Mouse (Mus musculus): Measurements from ENCODE around the gene 3110009E18Rik. TPM values are rescaled to one million over a fixed set of nuclear protein-coding genes. Genes with fewer than 3 reads are reported as not detected.
"Not testable (repeated sequence)": the region's sequence is repeated elsewhere in the genome, so short reads cannot be mapped to it uniquely, and the experiment has no call there.

Gene 3110009E18Rik
- polyA plus RNA-seq, 1 experiment from 2014 or later: 11.7 TPM

GRCm38 (mm10) chr1:120082957-120083585 lies 37.9 kb upstream of the 3110009E18Rik start:
- no peak overlapping the region for H3K27ac ChIP-seq (ENCODE audit: low read length)
- ATAC-seq (replicated peaks; ENCODE audit: extremely low read depth, insufficient read depth, low FRiP score): peak; percentile 61; the same call in 1 of the 2 replicates
- H3K27me3 ChIP-seq (ENCODE audit: control insufficient read depth, insufficient read depth, low read length): no peaks in the 10 kb centered on the region
- H3K9ac ChIP-seq (ENCODE audit: low read length): peak overlapping the region; percentile 27; the same call in 1 of the 2 replicates
- peaks cover 14% of the 10 kb centered on the region for H3K4me1 ChIP-seq (ENCODE audit: control insufficient read depth, insufficient read depth, low read length)
- H3K36me3 ChIP-seq (ENCODE audit: control insufficient read depth, insufficient read depth): no peaks in the 10 kb centered on the region
- H3K4me3 ChIP-seq (ENCODE audit: low read length): no peak overlapping the region
- H3K4me2 ChIP-seq (ENCODE audit: low read depth, low read length): peak overlapping the region; percentile 8; the same call in 1 of the 2 replicates
- no peaks in the 10 kb centered on the region for H3K9me3 ChIP-seq (replicated peaks; ENCODE audit: control insufficient read depth, low read length)
- WGBS: 20% methylated on average over 7 of the region's 7 CpGs

GRCm38 (mm10) chr1:120083921-120084517 lies 37.0 kb upstream of the 3110009E18Rik start:
- H3K27me3 ChIP-seq (ENCODE audit: control insufficient read depth, insufficient read depth, low read length): no peaks in the 10 kb centered on the region
- H3K9me3 ChIP-seq (replicated peaks; ENCODE audit: control insufficient read depth, low read length): no peaks in the 10 kb centered on the region
- no peak for ATAC-seq (replicated peaks; ENCODE audit: extremely low read depth, insufficient read depth, low FRiP score)
- WGBS: 31% methylated on average over 5 of the region's 5 CpGs
- no peak overlapping the region for H3K27ac ChIP-seq (ENCODE audit: low read length)
- H3K4me2 ChIP-seq (ENCODE audit: low read depth, low read length): no peak overlapping the region
- no peak overlapping the region for H3K9ac ChIP-seq (ENCODE audit: low read length)
- no peaks in the 10 kb centered on the region for H3K36me3 ChIP-seq (ENCODE audit: control insufficient read depth, insufficient read depth)
- peaks cover 14% of the 10 kb centered on the region for H3K4me1 ChIP-seq (ENCODE audit: control insufficient read depth, insufficient read depth, low read length)
- H3K4me3 ChIP-seq (ENCODE audit: low read length): no peak overlapping the region

DNA sequence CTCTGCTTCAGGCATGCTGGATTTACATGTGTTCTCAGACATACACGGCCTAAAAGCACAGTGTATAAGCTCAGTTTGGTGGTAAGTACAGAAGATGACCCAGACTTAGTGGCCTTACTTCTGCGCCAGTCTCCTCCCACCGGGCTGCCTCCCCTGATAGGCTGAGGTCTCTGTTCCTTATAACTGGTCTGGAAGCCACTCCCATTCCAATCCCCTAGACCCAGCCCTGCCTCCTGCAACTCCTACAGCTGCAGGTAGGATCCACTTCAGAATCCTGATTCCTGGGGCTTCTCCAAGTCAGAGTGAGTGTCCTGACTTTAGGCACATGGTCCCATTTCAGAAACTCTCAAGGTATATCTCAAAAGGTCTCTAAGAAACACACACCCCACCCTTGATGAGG lies 35.3 kb upstream of the 3110009E18Rik start:
- Histone ChIP-seq H3K9me3 (replicated peaks; ENCODE audit: control insufficient read depth, low read length) (no peaks in the 10 kb centered on the region), H3K36me3 (ENCODE audit: control insufficient read depth, insufficient read depth) (no peaks in the 10 kb centered on the region), H3K27ac (ENCODE audit: low read length) (no peak overlapping the region), H3K4me1 (ENCODE audit: control insufficient read depth, insufficient read depth, low read length) (peaks cover 14% of the 10 kb centered on the region), H3K27me3 (ENCODE audit: control insufficient read depth, insufficient read depth, low read length) (no peaks in the 10 kb centered on the region), H3K4me2 (ENCODE audit: low read depth, low read length) (no peak overlapping the region), H3K9ac (ENCODE audit: low read length) (no peak overlapping the region), H3K4me3 (ENCODE audit: low read length) (no peak overlapping the region)
- 60% methylated on average over 3 of the region's 3 CpGs for WGBS
- ATAC-seq (replicated peaks; ENCODE audit: extremely low read depth, insufficient read depth, low FRiP score): no peak

DNA sequence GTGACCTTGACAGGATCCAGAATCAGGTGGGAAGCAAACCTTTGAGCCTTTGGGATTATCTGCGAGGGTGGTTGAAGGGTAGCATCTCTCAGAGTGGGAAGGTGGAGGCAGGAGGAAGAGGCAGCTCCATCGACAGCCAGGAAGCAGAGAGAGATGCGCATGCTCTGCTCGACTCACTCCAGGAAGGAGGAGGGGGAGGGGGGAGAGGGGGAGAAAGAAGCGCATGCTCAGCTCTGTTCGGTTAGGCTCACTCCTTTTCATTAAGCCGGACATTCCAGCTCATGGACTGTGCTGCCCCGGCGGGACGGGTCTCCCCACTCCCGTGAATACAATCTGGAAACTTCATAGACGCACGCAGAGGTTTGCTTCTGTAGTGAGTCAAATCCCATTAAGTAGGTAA lies 34.3 kb upstream of the 3110009E18Rik start:
- no peaks in the 10 kb centered on the region for H3K9me3 ChIP-seq (replicated peaks; ENCODE audit: control insufficient read depth, low read length)
- H3K9ac ChIP-seq (ENCODE audit: low read length): no peak overlapping the region
- H3K4me2 ChIP-seq (ENCODE audit: low read depth, low read length): no peak overlapping the region
- no peak for ATAC-seq (replicated peaks; ENCODE audit: extremely low read depth, insufficient read depth, low FRiP score)
- H3K27ac ChIP-seq (ENCODE audit: low read length): no peak overlapping the region
- no peaks in the 10 kb centered on the region for H3K36me3 ChIP-seq (ENCODE audit: control insufficient read depth, insufficient read depth)
- H3K4me3 ChIP-seq (ENCODE audit: low read length): no peak overlapping the region
- WGBS: 60% methylated on average over 13 of the region's 13 CpGs
- H3K27me3 ChIP-seq (ENCODE audit: control insufficient read depth, insufficient read depth, low read length): no peaks in the 10 kb centered on the region
- peaks cover 14% of the 10 kb centered on the region for H3K4me1 ChIP-seq (ENCODE audit: control insufficient read depth, insufficient read depth, low read length)

DNA sequence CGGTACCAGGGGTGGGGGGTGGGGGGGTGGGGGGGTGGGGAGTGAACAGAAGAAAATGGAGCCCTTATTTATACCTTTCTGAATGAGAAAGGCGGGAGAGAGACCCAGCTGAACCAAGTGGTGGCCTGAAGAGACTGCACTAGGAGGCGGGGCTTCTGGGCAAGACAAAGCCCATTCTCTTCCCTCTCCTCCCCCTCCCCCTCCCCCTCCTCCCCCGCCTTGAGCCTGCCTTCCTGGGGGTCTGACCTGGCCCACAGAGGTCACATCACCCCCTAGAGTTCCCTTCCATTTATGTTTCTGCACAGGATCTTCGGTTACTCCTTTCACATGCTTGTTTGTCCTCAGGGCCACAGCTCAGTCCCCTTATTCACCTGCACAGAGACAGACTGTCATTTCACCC lies 31.8 kb upstream of the 3110009E18Rik start:
- Histone ChIP-seq H3K4me2 (ENCODE audit: low read depth, low read length) (no peak overlapping the region), H3K9ac (ENCODE audit: low read length) (no peak overlapping the region), H3K36me3 (ENCODE audit: control insufficient read depth, insufficient read depth) (no peaks in the 10 kb centered on the region), H3K4me1 (ENCODE audit: control insufficient read depth, insufficient read depth, low read length) (peaks cover under 1% of the 10 kb centered on the region; the same call in 1 of the 2 replicates), H3K27ac (ENCODE audit: low read length) (no peak overlapping the region), H3K27me3 (ENCODE audit: control insufficient read depth, insufficient read depth, low read length) (no peaks in the 10 kb centered on the region), H3K9me3 (replicated peaks; ENCODE audit: control insufficient read depth, low read length) (no peaks in the 10 kb centered on the region), H3K4me3 (ENCODE audit: low read length) (no peak overlapping the region)
- ATAC-seq (replicated peaks; ENCODE audit: extremely low read depth, insufficient read depth, low FRiP score): no peak
- 44% methylated on average over 4 of the region's 5 CpGs for WGBS

- H3K9me3 ChIP-seq (replicated peaks; ENCODE audit: control insufficient read depth, low read length): no peaks in the 10 kb centered on the region
- no peaks in the 10 kb centered on the region for H3K36me3 ChIP-seq (ENCODE audit: control insufficient read depth, insufficient read depth)
- peak; percentile 56; the same call in 1 of the 2 replicates for ATAC-seq (replicated peaks; ENCODE audit: extremely low read depth, insufficient read depth, low FRiP score)
- H3K27ac ChIP-seq (ENCODE audit: low read length): peak overlapping the region; percentile 12; the same call in 1 of the 2 replicates
- H3K27me3 ChIP-seq (ENCODE audit: control insufficient read depth, insufficient read depth, low read length): no peaks in the 10 kb centered on the region
- 61% methylated on average over 8 of the region's 8 CpGs for WGBS
- no peaks in the 10 kb centered on the region for H3K4me1 ChIP-seq (ENCODE audit: control insufficient read depth, insufficient read depth, low read length)
- no peak overlapping the region for H3K9ac ChIP-seq (ENCODE audit: low read length)
- H3K4me3 ChIP-seq (ENCODE audit: low read length): no peak overlapping the region
- no peak overlapping the region for H3K4me2 ChIP-seq (ENCODE audit: low read depth, low read length)
Measured at GRCm38 (mm10) chr1:120090880-120091570, 30.0 kb upstream of the 3110009E18Rik start.

GRCm38 (mm10) chr1:120093482-120094134 lies 27.4 kb upstream of the 3110009E18Rik start:
- not testable (repeated sequence) for H3K4me3 ChIP-seq (ENCODE audit: low read length); H3K4me2 ChIP-seq (ENCODE audit: low read depth, low read length); H3K9me3 ChIP-seq (replicated peaks; ENCODE audit: control insufficient read depth, low read length); H3K4me1 ChIP-seq (ENCODE audit: control insufficient read depth, insufficient read depth, low read length); H3K27ac ChIP-seq (ENCODE audit: low read length); H3K36me3 ChIP-seq (ENCODE audit: control insufficient read depth, insufficient read depth); H3K27me3 ChIP-seq (ENCODE audit: control insufficient read depth, insufficient read depth, low read length); ATAC-seq (replicated peaks; ENCODE audit: extremely low read depth, insufficient read depth, low FRiP score); H3K9ac ChIP-seq (ENCODE audit: low read length)
- 49% methylated on average over 11 of the region's 14 CpGs for WGBS

GRCm38 (mm10) chr1:120094920-120095319 lies 26.1 kb upstream of the 3110009E18Rik start:
- H3K4me2 ChIP-seq (ENCODE audit: low read depth, low read length): no peak overlapping the region
- H3K27me3 ChIP-seq (ENCODE audit: control insufficient read depth, insufficient read depth, low read length): no peaks in the 10 kb centered on the region
- H3K4me3 ChIP-seq (ENCODE audit: low read length): no peak overlapping the region
- no peak overlapping the region for H3K9ac ChIP-seq (ENCODE audit: low read length)
- no peaks in the 10 kb centered on the region for H3K9me3 ChIP-seq (replicated peaks; ENCODE audit: control insufficient read depth, low read length)
- no peak for ATAC-seq (replicated peaks; ENCODE audit: extremely low read depth, insufficient read depth, low FRiP score)
- WGBS: 48% methylated on average over 3 of the region's 3 CpGs
- no peak overlapping the region for H3K27ac ChIP-seq (ENCODE audit: low read length)
- H3K36me3 ChIP-seq (ENCODE audit: control insufficient read depth, insufficient read depth): no peaks in the 10 kb centered on the region
- no peaks in the 10 kb centered on the region for H3K4me1 ChIP-seq (ENCODE audit: control insufficient read depth, insufficient read depth, low read length)

DNA sequence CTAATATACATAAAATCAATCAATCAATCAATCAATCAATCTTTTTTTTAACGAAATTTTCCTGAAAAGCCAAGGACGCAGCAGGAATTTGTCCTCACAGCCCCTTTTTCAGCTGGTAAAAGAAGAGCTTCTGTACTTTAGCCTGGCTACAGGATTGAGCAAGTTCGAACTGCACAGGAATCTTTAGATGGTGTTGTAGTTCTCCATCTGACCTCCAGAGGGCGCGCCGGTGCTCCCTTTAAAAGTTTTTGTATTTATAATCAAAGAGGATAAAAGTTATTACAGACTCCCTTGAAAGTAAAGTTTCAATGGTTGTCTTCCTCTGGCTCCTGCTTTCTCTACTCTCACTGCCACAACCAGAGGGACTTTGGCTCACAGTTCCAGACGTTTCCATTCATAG lies 22.7 kb upstream of the 3110009E18Rik start:
- Histone ChIP-seq H3K27me3 (ENCODE audit: control insufficient read depth, insufficient read depth, low read length) (no peaks in the 10 kb centered on the region), H3K27ac (ENCODE audit: low read length) (no peak overlapping the region), H3K4me2 (ENCODE audit: low read depth, low read length) (no peak overlapping the region), H3K9me3 (replicated peaks; ENCODE audit: control insufficient read depth, low read length) (no peaks in the 10 kb centered on the region), H3K4me3 (ENCODE audit: low read length) (no peak overlapping the region), H3K9ac (ENCODE audit: low read length) (no peak overlapping the region), H3K4me1 (ENCODE audit: control insufficient read depth, insufficient read depth, low read length) (no peaks in the 10 kb centered on the region), H3K36me3 (ENCODE audit: control insufficient read depth, insufficient read depth) (no peaks in the 10 kb centered on the region)
- 14% methylated on average over 7 of the region's 7 CpGs for WGBS
- ATAC-seq (replicated peaks; ENCODE audit: extremely low read depth, insufficient read depth, low FRiP score): no peak

Data from heart, embryonic 16.5 days (tissue).